Mouse (Mus musculus) kidney, adult 2 months (tissue): ENCODE data around the gene Slc27a3. TPM values are rescaled to one million over a fixed set of nuclear protein-coding genes. Genes with fewer than 3 reads are reported as not detected.
"Not testable (repeated sequence)": the region's sequence is repeated elsewhere in the genome, so short reads cannot be mapped to it uniquely, and the experiment has no call there.

Experiments used
- DNase-seq: peaks from one replicate; pipeline ENCODE4 v3.0.0; 2021
- H3K27ac ChIP-seq: fragments of 200-500 bp; 2 replicates; pipeline ENCODE4 v1.5.1; 2012; ENCODE audit warnings: low read depth, low read length, control low read depth, inconsistent platforms; ENCODE audit not compliant: insufficient read depth
- H3K27me3 ChIP-seq: fragments of 200-500 bp; replicated peaks from 2 replicates; pipeline ENCODE4 v1.6.1; 2012; ENCODE audit warnings: mild to moderate bottlenecking, moderate library complexity, low read length, inconsistent platforms; ENCODE audit not compliant: control insufficient read depth, insufficient read depth
- H3K36me3 ChIP-seq: fragments of 200-500 bp; 2 replicates; pipeline ENCODE4 v1.6.1; 2012; ENCODE audit warnings: mild to moderate bottlenecking, moderate library complexity, low read length, inconsistent platforms; ENCODE audit not compliant: control insufficient read depth, insufficient read depth
- H3K4me1 ChIP-seq: fragments of 200-500 bp; 2 replicates; pipeline ENCODE4 v1.6.1; 2011; ENCODE audit warnings: low read length; ENCODE audit not compliant: control insufficient read depth, insufficient read depth
- H3K4me3 ChIP-seq: fragments of 200-500 bp; 2 replicates; pipeline ENCODE4 v1.5.1; 2011; ENCODE audit warnings: mild to moderate bottlenecking, low read depth, low read length, control low read depth; ENCODE audit not compliant: insufficient read depth
- CTCF ChIP-seq: fragments of 200-500 bp; conservative IDR thresholded peaks from 2 replicates; pipeline ENCODE4 v1.5.1; 2011; ENCODE audit warnings: low read depth, mild to moderate bottlenecking, control low read depth, low read length, moderate library complexity, mixed read lengths; ENCODE audit not compliant: insufficient read depth, insufficient read length
- POLR2A ChIP-seq: fragments of 200-500 bp; IDR thresholded peaks from one replicate; pipeline ENCODE4 v1.6.1; 2011; ENCODE audit warnings: low read depth, low read length, control low read depth
- WGBS: fragments of 180-500 bp; shearing (Covaris S2); methylation state at CpG from one replicate; pipeline ENCODE4 v1.1.7; 2018; 5-methylcytosine and 5-hydroxymethylcytosine counted together
- polyA plus RNA-seq: library from polyadenylated mRNA; depleted of rRNA; stranded (reverse); fragments of >200 nt; gene quantifications from 2 replicates; pipeline ENCODE4 v1.2.3, GENCODE M21; 2012; rRNA removed

Gene Slc27a3
- polyA plus RNA-seq, 1 experiment: 12.9 TPM

DNA sequence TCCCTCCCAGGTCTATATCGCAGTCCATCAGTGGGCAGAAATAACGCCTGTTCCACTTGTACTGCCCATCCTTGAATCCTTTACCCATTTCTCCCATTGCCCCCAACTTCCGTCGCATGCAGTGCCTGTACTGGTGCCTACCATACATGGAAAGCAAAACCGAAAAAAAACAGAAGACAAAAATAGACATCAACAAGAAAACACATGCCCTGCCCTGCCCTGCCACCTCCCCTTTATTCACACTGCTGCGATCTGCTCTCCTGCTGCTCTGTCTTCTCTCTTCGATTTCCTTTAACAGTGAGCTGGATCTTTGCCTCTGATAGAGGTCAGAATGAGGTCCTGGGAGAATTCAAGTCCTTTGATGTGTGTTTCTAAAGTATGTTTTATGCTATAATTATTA, 31.8 kb downstream of the Slc27a3 start:
- peaks cover 12% of the 10 kb centered on the region for H3K36me3 ChIP-seq
- no peaks in the 10 kb centered on the region for H3K27me3 ChIP-seq
- H3K4me3 ChIP-seq: no peak overlapping the region
- WGBS: 87% methylated on average over 7 of the region's 7 CpGs
- H3K4me1 ChIP-seq: no peaks in the 10 kb centered on the region
- no peak for DNase-seq
- no peak overlapping the region for H3K27ac ChIP-seq
- TF ChIP-seq CTCF: no peak
- no peak for TF ChIP-seq POLR2A

- TF ChIP-seq POLR2A: no peak
- TF ChIP-seq CTCF: 0 out of 2 replicates have a peak, but pooled peaks have one; percentile 2
- 98% methylated on average over 4 of the region's 4 CpGs for WGBS
- H3K36me3 ChIP-seq: peaks cover 11% of the 10 kb centered on the region
These were observed 41.9 kb downstream of the Slc27a3 start for GRCm38 (mm10) chr3:90347847-90348246.

DNA sequence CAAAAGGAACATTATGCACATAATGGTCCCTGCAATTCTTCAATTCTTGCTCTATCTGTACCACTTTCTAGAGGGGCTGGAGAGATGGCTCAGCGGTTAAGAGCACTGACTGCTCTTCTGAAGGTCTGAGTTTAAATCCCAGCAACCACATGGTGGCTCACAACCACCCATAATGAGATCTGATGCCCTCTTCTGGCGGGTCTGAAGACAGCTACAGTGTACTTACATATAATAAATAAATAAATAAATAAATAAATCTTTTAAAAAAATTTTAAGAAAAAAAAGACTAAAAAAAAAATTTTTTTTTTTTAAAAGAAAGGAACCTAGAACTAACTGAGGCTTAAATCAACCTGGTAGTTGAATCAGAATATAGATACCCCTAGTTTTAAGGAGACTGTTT, 46.9 kb downstream of the Slc27a3 start:
- H3K4me1 ChIP-seq, H3K27ac ChIP-seq, H3K36me3 ChIP-seq, H3K4me3 ChIP-seq, H3K27me3 ChIP-seq, DNase-seq: not testable (repeated sequence)
- 68% methylated on average over 2 of the region's 2 CpGs for WGBS

More at GRCm38 (mm10) chr3:90347847-90348246, 41.9 kb downstream of the Slc27a3 start:
- Histone ChIP-seq H3K27me3 (no peaks in the 10 kb centered on the region), H3K27ac (no peak overlapping the region), H3K4me3 (no peak overlapping the region), H3K4me1 (no peaks in the 10 kb centered on the region)
- DNase-seq: no peak

DNA sequence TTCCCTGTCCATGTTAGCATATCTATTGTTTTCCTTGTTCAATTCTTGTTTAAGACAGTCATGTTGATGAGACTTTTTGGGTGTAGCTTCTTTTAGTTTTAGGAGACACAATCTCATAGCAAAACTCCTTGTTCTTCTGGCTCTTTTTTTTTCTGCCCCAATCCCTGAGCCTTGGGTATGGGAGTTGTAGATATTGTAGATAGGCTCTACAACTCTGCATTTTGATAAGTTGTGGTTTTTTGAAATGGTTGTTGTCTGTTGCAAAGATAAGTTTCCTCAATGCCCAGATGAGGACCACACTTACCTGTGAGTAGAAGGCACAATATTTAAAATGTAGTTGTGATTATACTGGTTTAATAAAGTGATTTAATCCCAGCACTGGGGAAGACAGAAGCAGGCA, 49.6 kb downstream of the Slc27a3 start:
- H3K27me3 ChIP-seq: no peaks in the 10 kb centered on the region
- H3K36me3 ChIP-seq: no peaks in the 10 kb centered on the region; the same call in 1 of the 2 replicates
- no peak for TF ChIP-seq POLR2A
- no peak for TF ChIP-seq CTCF
- H3K27ac ChIP-seq: no peak overlapping the region
- no peak for DNase-seq
- H3K4me1 ChIP-seq: peaks cover 4% of the 10 kb centered on the region; the same call in 1 of the 2 replicates
- no peak overlapping the region for H3K4me3 ChIP-seq

- H3K4me3 ChIP-seq: no peak overlapping the region
- 61% methylated on average over 3 of the region's 3 CpGs for WGBS
- H3K36me3 ChIP-seq: no peaks in the 10 kb centered on the region
- peak; percentile 17 for DNase-seq
- TF ChIP-seq CTCF (no peak), POLR2A (no peak)
- H3K27ac ChIP-seq: no peak overlapping the region
- peaks cover 4% of the 10 kb centered on the region; the same call in 1 of the 2 replicates for H3K4me1 ChIP-seq
- H3K27me3 ChIP-seq: no peaks in the 10 kb centered on the region
These were observed 51.5 kb downstream of the Slc27a3 start for GRCm38 (mm10) chr3:90338190-90338589.

DNA sequence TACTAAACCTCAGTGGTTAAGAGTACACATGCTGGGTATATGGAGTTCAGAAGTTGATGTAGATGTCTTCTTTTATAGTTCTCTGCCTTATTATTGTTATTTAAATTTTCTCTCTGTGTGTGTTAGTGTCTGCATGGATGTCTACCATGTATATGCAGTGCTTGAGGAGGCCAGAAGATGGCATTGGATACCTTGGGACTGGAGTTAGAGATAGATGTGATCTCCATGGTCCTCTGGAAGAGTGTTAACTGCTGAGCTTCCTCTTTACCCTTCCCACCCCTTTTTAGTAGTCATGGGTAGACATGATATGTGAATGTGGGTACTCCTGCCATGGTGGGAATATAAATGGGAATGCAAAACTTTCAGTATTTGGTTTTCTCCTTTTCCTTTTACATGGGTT, 54.2 kb downstream of the Slc27a3 start:
- H3K27ac ChIP-seq: no peak overlapping the region
- H3K27me3 ChIP-seq: no peaks in the 10 kb centered on the region
- no peak for TF ChIP-seq POLR2A
- TF ChIP-seq CTCF: no peak
- H3K4me3 ChIP-seq: no peak overlapping the region
- no peaks in the 10 kb centered on the region for H3K36me3 ChIP-seq
- no peak for DNase-seq
- peaks cover 8% of the 10 kb centered on the region; the same call in 1 of the 2 replicates for H3K4me1 ChIP-seq

Other genes with a start within 250 kb of the Slc27a3 start
- gene Rps27, start 176.3 kb downstream of the Slc27a3 start, polyA plus RNA-seq: 944 and 1,038 TPM in 2 replicates
- gene Rab13, start 176.2 kb downstream of the Slc27a3 start, polyA plus RNA-seq: 5.0 and 7.7 TPM in 2 replicates
- 60.7 and 74.7 TPM in 2 replicates for gene Jtb, start 158.3 kb downstream of the Slc27a3 start, polyA plus RNA-seq
- 1.0 and 1.5 TPM in 2 replicates for gene Creb3l4, start 146.4 kb downstream of the Slc27a3 start, polyA plus RNA-seq
- gene Slc39a1, start 141.8 kb downstream of the Slc27a3 start, polyA plus RNA-seq: 71.3 and 74.2 TPM in 2 replicates
- gene Crtc2, start 135.8 kb downstream of the Slc27a3 start, polyA plus RNA-seq: 48.2 and 57.6 TPM in 2 replicates
- 12.3 and 13.6 TPM in 2 replicates for gene Dennd4b, start 124.8 kb downstream of the Slc27a3 start, polyA plus RNA-seq
- 18.5 and 18.6 TPM in 2 replicates for gene Gatad2b, start 96.8 kb downstream of the Slc27a3 start, polyA plus RNA-seq
- gene Ints3, start 43.7 kb upstream of the Slc27a3 start, polyA plus RNA-seq: 22.9 and 23.6 TPM in 2 replicates
- gene Npr1, start 75.9 kb upstream of the Slc27a3 start, polyA plus RNA-seq: 51.4 and 55.4 TPM in 2 replicates
- 19.4 and 22.8 TPM in 2 replicates for gene Ilf2, start 86.2 kb upstream of the Slc27a3 start, polyA plus RNA-seq
- 20.7 and 25.3 TPM in 2 replicates for gene Snapin, start 101.1 kb upstream of the Slc27a3 start, polyA plus RNA-seq
- gene Chtop, start 119.6 kb upstream of the Slc27a3 start, polyA plus RNA-seq: 26.6 and 36.6 TPM in 2 replicates
- 625 and 771 TPM in 2 replicates for gene S100a1, start 124.5 kb upstream of the Slc27a3 start, polyA plus RNA-seq
- 64.7 and 65.4 TPM in 2 replicates for gene S100a13, start 124.5 kb upstream of the Slc27a3 start, polyA plus RNA-seq
- gene S100a14, start 136.9 kb upstream of the Slc27a3 start, polyA plus RNA-seq: 0.45 and 0.61 TPM in 2 replicates
- 124 and 140 TPM in 2 replicates for gene S100a16, start 147.3 kb upstream of the Slc27a3 start, polyA plus RNA-seq
- 0.23 and 0.34 TPM in 2 replicates for gene S100a3, start 170.6 kb upstream of the Slc27a3 start, polyA plus RNA-seq
- not detected in 2 replicates for gene S100a2, start 200.3 kb upstream of the Slc27a3 start, polyA plus RNA-seq
- not detected in 2 replicates for gene Gm42674, start 212.0 kb upstream of the Slc27a3 start, polyA plus RNA-seq
- 10.3 and 16.9 TPM in 2 replicates for gene S100a4, start 213.8 kb upstream of the Slc27a3 start, polyA plus RNA-seq
- gene S100a5, start 218.6 kb upstream of the Slc27a3 start, polyA plus RNA-seq: not detected in 2 replicates
- 95.8 and 129 TPM in 2 replicates for gene S100a6, start 222.9 kb upstream of the Slc27a3 start, polyA plus RNA-seq